Mouse (Mus musculus) retina, postnatal 7 days (tissue): ENCODE data around the gene Gadd45b.

Source experiments
- DNase-seq: peaks from one replicate; pipeline ENCODE4 v3.0.0-alpha.2; 2012; ENCODE audit warnings: low read depth, low spot score

Gene Gadd45b

GRCm38 (mm10) chr10:80929299-80930226, at the start of gene Gadd45b:
Gene Gadd45b (plus strand): TSS chr10:80930073.
- DNase-seq: peak; percentile 98

GRCm38 (mm10) chr10:80880131-80880641, 49.7 kb upstream of the Gadd45b start:
- DNase-seq: peak; percentile 57

DNA sequence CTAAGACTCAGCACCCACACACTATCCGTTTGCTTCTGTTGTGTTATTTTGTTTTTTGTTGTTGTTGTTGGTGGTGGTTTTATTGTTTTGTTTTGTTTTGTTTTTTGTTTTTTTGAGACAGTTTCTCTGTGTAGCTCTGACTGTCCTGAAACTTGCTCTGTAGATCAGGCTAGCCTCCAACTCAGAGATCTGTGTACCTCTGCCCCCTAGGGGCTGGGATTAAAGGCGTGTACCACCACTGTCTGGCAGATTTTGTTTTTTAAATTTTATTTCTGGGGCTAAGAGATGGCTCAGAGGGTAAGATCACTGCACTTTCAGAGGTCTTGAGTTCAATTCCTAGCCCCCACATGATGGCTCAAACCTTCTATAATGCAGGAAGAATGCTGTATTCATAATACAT, 49.0 kb upstream of the Gadd45b start:
- DNase-seq: no peak

DNA sequence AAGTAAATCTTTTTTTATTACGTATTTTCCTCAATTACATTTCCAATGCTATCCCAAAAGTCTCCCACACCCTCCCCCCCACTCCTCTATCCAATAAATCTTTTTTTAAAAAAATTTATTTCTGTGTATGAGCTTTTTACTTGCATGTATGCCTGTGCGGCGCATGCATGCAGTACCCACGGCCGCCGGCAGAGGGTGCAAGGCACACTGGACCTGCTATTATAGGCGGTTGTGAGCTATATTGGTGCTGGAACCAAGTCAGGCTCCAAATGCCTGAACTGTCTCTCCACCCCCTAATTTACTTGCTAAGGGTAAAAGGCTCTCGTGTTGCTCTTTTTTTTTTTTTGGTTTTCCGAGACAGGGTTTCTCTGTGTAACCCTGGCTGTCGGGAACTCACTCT, 48.6 kb upstream of the Gadd45b start:
- peak; percentile 41 for DNase-seq

- DNase-seq: no peak
Measured at GRCm38 (mm10) chr10:80887181-80887580, 42.7 kb upstream of the Gadd45b start.

GRCm38 (mm10) chr10:80895100-80895499, 34.8 kb upstream of the Gadd45b start:
- no peak for DNase-seq

GRCm38 (mm10) chr10:80895697-80896096, 34.2 kb upstream of the Gadd45b start:
- DNase-seq: no peak

- no peak for DNase-seq
Measured at GRCm38 (mm10) chr10:80896581-80897485, 33.0 kb upstream of the Gadd45b start.

DNA sequence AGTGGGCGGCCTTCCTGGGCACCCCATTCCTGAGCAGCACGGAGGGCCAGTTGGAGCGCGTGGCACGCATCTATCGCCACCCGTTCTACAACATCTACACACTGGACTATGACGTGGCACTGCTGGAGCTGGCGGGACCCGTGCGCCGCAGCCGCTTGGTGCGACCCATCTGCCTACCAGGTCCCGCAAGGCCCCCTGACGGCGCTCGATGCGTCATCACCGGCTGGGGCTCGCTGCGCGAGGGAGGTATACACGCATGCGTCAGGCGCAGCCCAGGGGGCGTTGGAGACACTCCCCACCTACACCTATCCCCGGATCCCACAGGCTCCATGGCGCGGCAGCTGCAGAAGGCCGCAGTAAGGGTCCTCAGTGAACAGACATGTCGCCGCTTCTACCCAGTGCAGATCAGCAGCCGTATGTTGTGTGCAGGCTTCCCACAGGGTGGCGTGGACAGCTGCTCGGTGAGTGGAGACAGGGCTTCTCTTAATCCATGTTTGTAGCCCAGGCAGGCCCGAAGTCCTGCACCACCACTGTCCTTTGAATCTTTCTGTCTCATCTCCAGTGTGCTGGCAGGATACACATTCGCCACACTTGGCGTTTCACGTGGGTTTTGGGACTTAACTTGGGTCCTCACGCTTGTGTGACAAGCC, 31.9 kb upstream of the Gadd45b start:
- no peak for DNase-seq

GRCm38 (mm10) chr10:80899074-80899473, 30.8 kb upstream of the Gadd45b start:
- no peak for DNase-seq

DNA sequence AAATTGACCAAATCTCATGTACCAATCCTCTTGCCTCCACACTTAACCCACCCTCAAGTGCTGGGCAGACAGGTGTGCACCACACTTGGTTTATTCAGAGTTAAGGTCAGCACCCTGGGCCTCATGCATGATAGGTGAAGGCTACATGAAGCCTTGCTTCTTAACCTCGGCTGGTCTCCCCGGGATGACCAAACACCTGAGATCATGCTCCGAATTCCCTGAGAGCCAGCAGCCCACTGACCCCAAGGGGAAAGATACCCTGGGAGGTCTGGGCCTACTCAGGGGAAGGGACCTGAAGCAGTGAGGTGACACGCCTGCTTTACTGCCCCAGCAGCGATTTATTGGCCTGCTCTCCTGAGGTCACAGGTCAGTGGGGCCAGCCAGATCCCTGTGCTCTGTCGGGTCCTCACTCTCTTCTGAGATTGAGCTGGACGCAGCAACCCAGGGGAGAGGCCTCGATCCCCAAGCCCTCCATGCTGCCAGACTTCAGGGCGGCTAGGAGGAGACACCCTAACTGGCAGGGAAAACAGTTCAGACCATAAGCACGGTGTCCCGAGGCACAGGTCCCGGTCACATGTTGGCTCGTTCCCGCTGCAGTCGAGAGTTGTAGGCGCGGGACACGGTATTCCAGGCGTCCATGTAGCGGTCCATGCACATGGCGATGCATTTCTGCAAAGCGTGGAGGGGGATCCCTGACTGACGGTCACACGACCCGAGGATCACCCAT, 30.1 kb upstream of the Gadd45b start:
- no peak for DNase-seq

GRCm38 (mm10) chr10:80900318-80901247, 29.3 kb upstream of the Gadd45b start, which contains the start of gene Timm13:
Gene Timm13 (minus strand): TSS chr10:80900969.
- peak; percentile 99 for DNase-seq

GRCm38 (mm10) chr10:80901409-80902272, 28.2 kb upstream of the Gadd45b start:
- DNase-seq: no peak

DNA sequence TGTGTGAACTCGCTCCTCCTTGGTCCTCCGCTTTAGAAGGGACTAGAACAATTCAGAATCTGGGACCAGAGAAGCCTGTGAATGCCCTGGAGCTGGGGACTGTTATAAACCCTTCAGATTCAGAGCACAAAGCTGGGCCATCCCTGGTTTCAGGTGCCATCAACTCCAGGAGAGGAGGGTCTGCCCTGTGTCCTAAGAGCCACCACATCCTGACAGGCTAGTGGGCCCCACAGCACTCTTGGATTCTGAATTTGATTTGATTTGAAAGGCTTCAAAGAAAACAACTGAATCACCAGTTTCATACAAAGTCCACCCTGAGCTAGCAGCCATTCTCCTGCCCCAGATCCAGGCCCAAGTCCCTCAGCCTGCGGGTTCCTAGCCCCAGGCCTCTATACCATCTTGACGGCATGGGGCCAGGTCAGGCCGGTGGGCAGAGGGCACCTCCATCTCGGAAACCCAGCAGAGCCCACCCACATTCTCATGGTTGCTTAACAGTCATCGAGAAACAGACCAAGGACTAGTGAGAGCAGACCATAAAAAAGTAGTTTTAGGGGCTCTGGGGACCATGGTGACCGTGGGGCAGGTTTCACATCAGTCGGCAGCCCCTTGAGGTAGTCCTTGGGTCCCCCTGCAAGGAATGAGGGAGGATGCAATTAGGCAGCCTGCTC, 27.5 kb upstream of the Gadd45b start:
- DNase-seq: no peak

DNA sequence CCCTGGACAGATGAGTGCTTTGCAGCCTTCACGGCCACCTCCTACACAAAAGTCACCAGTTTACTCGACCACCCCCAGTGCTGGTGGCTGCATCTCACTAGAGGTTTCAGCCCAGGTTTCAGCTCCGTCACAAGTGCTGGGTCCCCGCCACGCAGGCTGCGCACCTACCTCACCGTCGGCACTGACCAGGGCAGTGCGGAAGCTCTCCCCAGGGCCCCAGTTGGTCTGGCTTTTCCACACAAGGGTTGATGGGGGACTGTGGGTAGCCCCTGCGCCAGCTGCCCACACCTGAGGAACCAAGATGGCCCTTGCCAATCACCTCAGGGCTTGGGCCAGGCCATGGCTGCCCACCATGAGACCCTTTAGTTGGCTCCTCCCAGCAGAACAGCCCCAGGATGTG, 26.6 kb upstream of the Gadd45b start:
- no peak for DNase-seq

DNA sequence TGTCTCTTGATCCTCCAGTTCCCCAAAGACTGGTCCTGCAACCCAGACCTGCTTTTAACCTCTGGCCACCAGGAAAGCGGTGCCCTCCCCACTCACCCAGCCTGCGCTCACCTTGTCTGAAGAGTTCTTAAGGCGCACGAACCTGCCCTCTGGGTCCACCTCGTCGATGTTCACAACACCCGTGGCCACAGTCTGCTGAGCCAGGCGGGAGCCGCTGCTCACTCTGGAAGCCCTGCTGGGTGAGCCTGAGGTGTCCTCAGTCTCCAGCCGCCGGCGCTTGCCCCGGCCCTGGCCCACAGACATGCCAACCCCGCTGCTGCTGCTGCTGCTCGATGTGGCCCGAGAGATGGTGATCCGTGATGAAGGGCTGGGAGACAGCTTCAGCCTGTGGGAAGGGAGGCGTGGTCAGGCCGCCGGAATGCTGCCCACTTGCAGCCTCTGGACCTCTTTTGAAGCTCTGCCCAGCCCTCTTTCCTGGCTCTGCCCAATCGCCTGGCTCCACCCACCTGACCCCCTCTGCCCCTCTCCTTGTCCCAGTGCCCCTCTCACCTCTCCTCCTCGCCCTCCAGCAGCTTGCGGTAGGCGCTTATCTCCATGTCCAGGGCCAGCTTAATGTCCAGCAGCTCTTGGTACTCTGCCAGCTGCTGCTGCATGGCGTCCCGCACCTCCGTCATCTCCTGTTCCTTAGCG, 25.7 kb upstream of the Gadd45b start:
- DNase-seq: no peak

DNA sequence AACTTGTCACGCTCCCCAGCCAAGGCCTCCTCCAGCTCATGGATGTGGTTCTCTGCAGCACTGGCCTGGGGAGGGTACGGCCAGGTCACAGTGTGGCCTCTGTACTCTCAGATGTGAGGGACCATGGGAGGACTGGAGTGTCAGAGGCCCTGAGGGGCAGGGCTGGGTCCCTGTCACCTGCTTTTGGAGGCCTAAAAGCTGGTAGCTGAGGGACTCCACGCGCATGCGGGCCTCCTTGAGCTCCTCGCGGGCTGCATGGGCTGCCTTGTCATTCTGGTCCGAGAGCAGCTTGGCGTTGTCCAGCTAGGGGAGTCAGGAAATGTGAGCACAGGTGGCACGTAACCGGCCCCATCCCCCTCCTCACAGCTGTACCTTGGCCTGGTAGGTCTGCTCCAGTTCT, 25.2 kb upstream of the Gadd45b start:
- DNase-seq: no peak
